Mouse (Mus musculus) left cerebral cortex, adult 6 months (tissue): ENCODE results near the gene Gna14. TPM values are rescaled to one million over a fixed set of nuclear protein-coding genes. Genes with fewer than 3 reads are reported as not detected.

ENCODE experiments used
- long read RNA-seq, 2 experiments: library from polyadenylated mRNA; unstranded; transcript quantifications; one replicate each; pipeline ENCODE4 v2.0.0; 2019 to 2020
- polyA plus RNA-seq: library from polyadenylated mRNA; unstranded; fragments of <200 nt; fragmentation: Nextera tagmentation; gene quantifications from 2 replicates; pipeline ENCODE4 v1.2.3, GENCODE M21; 2021

Gna14 gene
- polyA plus RNA-seq = 0.15 and 0.18 TPM in 2 replicates
- long read RNA-seq, experiment 1, partial matches to known transcripts = 0 of 2 reads
- long read RNA-seq, experiment 1, other reads (novel, unspliced or antisense) = 0 of 2 reads
- long read RNA-seq, experiment 2 = 0 reads

DNA sequence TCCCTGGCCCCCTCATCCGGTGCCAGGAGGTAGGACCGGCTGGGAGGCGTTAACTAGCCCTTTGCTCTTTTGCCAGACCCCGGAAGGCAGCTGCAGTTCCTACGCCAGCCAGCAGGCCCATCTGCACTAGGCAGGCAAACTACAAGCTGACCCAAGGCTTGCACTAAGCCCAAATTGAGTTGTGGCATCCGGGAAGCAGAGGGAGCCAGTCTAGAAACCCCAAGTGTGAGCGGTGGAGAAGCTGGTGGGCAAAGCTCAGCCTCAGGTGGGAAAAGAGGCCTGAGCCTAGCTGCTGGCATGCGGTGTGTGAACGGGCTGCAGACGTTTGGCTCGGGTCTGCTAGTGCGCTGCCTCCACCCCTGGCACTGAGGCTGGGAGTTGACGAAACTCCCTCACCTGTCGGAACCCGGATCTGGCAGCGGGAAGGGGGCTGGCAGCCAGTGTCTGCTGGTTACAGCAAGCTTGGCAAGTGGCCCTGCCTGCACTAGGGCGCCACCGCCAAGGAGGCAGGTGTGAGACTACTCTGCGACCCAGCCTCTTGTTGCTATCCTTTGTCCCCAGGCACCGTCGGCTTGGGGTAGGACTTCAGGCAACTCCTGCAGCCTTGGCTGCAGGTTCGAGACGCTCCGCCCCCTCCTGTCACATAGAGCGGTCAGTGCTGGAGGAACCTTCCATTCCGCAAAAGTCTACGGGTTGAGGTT is at the start of gene Gna14:
TSS of gene Gna14 (plus strand) at position 232 of the 701 bp plus-strand sequence.

